Mouse (Mus musculus) bone marrow macrophage, adult 2 months (primary cell): ENCODE measurements around the gene Egfl8.

Experiments used
- CTCF ChIP-seq: IDR thresholded peaks from 2 replicates; pipeline ENCODE4 v1.5.1; 2012; ENCODE audit warnings: low read depth, mild to moderate bottlenecking, low read length, moderate library complexity
- POLR2A ChIP-seq: IDR thresholded peaks from 2 replicates; pipeline ENCODE4 v1.6.1; 2012; ENCODE audit warnings: mild to moderate bottlenecking, low read depth, low read length, borderline replicate concordance

DNA sequence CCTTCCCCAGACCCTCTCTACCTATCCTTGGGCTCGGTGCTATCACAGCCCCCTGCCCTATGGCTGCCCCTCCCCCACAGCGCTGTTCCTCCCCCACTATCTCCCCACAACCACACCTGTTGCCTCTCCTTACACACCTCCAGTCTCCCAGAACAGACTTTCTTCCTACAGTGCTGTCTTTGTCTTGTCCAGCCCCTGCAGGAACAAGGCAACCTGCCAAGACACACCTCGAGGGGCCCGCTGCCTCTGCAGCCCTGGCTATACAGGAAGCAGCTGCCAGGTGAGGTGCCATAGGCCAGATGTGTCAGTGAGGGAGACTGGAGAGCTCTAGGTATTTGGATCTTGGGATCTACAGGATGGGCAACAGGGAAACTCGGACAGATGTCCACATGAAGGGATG is 39.2 kb downstream of the Egfl8 start:
- TF ChIP-seq CTCF (no peak), POLR2A (no peak)
